Mouse (Mus musculus): ENCODE measurements around the gene Eef2.
"Not testable (repeated sequence)": the region's sequence is repeated elsewhere in the genome, so short reads cannot be mapped to it uniquely, and the experiment has no call there.

Eef2 gene

GRCm38 (mm10) chr10:81151261-81151660 is 25.2 kb upstream of the Eef2 start:
- no peak for DNase-seq

- no peak for DNase-seq
These were observed 23.8 kb upstream of the Eef2 start for GRCm38 (mm10) chr10:81152609-81153008.

DNA sequence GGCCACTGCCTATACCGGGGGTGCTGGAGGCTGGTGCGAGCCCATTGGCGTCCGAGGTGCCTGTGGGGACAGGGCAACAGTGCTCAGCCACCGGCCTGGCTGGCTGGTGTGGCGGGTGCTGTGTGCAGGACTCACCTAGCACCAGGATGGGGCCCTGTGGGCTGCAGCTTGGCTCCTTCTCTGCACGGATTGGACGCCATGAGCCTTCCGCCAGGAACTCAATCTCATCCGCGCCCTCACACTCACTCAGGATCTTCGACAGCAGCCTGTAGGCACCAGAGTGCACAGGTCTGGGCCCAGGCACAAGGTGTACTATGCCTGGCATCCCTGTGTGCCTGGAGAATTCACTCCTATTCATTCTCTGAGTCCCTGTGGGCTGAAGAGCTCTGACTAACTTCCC is 22.1 kb upstream of the Eef2 start:
- no peak for DNase-seq

- no peak for DNase-seq
These were observed 21.7 kb upstream of the Eef2 start for GRCm38 (mm10) chr10:81154736-81155135.

- DNase-seq: no peak
These were observed 14.7 kb upstream of the Eef2 start for GRCm38 (mm10) chr10:81161602-81162317.

DNA sequence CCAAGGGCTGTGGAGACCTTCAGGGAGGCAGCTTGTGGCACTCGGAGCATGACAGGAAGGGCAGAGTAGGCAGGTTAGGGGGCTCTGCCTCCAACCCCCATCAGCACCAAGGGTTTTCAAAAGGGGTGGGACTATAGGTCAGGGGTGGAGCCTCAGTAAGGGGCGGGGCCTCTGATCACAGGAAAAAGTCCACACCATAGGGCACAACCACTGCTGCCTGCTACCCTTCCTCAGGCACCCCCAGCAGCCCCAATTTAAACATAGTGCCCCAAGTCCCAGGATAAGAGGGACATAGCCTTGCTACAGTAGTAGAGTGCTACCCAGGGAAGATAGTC is 14.1 kb upstream of the Eef2 start:
- DNase-seq: peak; percentile 62

DNA sequence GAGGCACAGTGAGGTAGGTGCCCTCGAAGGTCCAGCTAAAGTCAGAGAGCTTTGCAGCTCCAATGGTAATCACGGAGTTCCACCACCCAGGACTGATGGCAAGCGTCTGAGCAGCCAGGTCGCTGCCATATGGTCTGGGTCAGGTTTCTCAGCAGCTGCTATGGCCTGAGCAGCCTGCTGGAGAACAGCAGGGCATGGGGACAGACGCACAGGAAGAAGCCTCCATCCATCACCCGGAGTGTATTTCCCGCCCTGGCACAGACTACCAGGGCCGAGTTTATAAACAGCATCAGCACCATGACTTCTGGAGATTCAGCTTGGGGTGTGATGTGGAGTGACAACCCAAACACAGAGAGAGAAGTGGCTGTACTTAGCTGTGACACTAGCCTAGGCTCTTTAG is 11.3 kb upstream of the Eef2 start:
- DNase-seq: no peak

GRCm38 (mm10) chr10:81167200-81168086 is 9.0 kb upstream of the Eef2 start, which contains the start of gene Pias4:
TSS of gene Pias4 (minus strand) at chr10:81167923.
- peak; percentile 100 for DNase-seq

GRCm38 (mm10) chr10:81168087-81168431 is 8.4 kb upstream of the Eef2 start:
- peak; percentile 69 for DNase-seq

- peak; percentile 90 for DNase-seq
These were observed 7.7 kb upstream of the Eef2 start for GRCm38 (mm10) chr10:81168521-81169244.

DNA sequence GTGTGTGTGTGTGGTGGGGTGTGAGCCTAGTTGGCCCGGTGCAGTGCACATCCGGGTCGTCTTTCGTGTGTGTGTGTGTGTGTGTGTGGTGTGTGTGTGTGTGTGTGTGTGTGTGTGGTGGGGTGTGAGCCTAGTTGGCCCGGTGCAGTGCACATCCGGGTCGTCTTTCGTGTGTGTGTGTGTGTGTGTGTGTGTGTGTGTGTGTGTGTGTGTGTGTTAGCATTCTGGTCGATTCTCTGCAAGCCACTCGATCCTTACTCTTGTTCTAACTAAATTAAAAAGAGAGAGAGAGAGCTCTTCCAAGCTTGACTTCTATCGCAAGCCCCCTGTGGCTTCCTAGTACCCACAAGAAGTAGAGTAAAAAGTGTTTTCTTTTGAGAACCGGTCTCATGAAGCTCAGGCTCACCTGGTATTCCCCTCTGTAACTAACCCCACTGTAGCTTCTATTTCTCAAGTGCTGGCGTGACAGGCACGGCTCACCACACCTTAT is 7.0 kb upstream of the Eef2 start:
- peak; percentile 56 for DNase-seq

- peak; percentile 92 for DNase-seq
These were observed 3.3 kb upstream of the Eef2 start for GRCm38 (mm10) chr10:81173132-81173531.

- peak; percentile 96 for DNase-seq
These were observed 1.6 kb upstream of the Eef2 start for GRCm38 (mm10) chr10:81174617-81175344.

DNA sequence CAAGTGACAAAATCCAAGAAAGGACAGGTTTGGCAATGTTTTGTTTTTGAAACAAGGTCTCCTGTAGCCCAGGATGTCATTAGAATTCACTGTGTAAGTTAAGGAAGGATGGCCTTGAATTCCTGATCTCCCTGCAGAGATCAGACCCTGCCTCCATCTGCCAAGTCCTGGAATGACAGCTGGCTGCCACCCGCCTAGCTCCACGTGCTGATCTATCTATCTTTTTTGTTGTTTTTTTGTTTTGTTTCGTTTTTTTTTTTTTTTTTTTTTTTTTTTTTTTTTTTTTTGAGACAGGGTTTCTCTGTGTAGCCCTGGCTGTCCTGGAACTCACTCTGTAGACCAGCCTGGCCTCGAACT is 1.1 kb upstream of the Eef2 start:
- not testable (repeated sequence) for DNase-seq

DNA sequence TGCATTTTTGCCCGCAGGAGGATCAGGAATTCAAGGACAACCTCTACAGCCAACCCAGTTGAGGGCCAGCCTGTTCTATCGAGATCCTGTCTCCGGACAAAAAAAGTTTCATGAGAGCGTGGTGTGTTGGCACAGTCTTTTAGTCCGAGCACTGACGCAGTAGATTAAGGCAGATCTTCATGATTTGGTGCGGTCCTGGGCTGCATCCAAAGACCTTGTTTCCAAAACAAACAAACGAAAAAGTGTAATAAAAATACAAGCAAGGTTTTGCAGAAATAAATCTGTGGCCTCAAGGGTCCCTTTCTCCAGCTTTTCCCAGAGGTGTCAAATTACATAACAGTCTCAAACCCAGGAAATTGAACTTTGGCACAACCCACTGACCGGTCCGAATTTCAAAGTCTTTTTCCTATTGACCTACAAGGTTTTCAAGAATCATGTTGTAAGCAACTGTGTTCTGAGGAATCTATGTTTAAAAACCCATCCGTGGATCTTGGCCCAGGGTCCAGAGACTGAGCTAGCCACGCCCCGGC is 430 bp upstream of the Eef2 start:
- DNase-seq: no peak

DNA sequence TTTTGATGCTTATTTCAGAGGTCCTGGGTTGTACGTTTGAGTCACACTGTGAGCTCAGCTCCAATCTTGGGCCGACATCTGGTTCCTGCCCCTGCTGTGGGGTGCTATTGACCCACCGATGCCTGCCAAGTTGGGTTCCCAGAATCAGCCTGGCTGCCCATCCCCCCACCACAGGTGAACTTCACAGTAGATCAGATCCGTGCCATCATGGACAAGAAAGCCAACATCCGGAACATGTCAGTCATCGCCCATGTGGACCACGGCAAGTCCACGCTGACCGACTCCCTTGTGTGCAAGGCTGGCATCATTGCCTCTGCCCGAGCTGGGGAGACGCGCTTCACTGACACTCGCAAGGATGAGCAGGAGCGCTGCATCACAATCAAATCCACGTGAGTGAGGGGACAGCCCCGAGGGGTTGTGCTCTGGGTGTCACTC is 1.1 kb downstream of the Eef2 start:
- peak; percentile 66 for DNase-seq

DNA sequence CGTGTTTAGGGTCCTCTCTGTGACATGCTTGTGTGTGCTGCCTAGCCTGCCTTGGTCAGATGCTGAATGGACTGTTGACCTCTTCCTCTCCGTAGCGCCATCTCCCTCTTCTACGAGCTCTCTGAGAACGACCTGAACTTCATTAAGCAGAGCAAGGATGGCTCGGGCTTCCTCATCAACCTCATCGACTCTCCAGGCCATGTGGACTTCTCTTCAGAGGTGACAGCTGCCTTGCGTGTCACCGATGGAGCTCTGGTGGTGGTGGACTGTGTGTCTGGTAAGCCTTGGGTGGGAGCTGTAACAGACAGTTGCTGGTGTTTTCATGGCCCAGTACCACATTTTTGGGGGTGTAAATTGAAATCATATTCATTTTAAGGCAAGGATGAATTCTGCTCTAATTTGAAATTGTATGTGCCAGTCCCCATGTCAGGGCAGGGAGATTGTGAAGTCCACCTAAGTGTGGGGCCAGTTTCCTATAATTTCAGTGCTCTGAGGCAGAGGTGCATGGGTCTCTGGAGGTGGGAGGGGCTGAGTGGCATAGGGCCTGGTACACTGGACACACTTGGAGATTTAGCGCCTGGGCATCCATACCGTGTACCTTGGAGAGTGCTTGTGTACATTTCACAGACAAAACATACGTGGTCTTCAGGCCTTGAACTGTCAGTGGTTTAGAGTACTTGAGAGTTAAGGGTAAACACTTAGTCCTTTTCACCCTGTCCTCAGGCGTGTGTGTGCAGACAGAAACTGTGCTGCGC is 1.7 kb downstream of the Eef2 start:
- DNase-seq: no peak

DNA sequence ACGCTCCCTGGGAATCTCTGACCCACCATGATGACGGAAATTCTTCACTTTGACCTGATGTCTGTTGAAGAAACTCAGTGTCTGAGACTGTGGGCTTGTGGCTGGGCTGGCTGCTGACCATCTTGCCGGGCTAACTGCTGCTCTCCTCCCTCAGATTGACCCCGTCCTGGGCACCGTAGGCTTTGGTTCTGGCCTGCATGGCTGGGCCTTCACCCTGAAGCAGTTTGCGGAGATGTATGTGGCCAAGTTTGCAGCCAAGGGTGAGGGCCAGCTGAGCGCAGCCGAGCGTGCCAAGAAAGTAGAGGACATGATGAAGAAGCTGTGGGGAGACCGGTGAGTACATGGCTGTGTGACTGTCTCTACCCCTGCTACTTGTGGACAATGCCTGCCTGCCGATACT is 2.5 kb downstream of the Eef2 start:
- DNase-seq: no peak

DNA sequence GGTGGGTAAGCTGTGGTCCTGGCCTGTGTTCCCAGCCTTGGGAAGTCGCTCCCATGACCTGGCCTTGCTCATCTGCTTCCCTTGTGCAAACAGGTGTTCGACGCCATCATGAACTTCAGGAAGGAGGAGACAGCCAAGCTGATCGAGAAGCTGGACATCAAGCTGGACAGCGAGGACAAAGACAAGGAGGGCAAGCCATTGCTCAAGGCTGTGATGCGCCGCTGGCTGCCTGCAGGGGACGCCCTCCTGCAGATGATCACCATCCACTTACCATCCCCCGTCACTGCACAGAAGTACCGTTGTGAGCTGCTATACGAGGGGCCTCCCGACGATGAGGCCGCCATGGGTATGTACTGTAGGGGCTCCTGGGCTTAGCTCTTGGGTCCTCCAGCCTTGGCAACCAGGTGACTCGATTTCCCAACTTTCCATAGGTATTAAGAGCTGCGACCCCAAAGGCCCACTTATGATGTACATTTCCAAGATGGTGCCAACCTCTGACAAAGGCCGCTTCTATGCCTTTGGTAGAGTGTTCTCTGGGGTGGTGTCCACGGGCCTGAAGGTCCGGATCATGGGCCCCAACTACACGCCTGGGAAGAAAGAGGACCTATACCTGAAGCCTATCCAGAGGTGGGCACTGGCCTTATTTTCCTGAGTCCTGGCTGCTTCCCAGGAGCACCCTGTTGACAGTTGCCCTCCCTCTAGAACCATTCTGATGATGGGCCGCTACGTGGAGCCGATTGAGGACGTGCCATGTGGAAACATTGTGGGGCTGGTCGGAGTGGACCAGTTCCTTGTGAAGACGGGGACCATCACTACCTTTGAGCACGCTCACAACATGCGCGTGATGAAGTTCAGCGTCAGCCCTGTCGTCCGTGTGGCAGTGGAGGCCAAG is 3.3 kb downstream of the Eef2 start:
- DNase-seq: no peak

- DNase-seq: no peak
These were observed 4.5 kb downstream of the Eef2 start for GRCm38 (mm10) chr10:81180946-81181345.

GRCm38 (mm10) chr10:81181860-81182259 is 5.4 kb downstream of the Eef2 start:
- DNase-seq: not testable (repeated sequence)

All from thymus, postnatal 4 days (tissue).